Mouse (Mus musculus): Measurements from ENCODE around the gene Aig1. TPM values are rescaled to one million over a fixed set of nuclear protein-coding genes. Genes with fewer than 3 reads are reported as not detected.

Gene Aig1
- 1 to 10 TPM; 7.6 TPM for total RNA-seq (2023)

DNA sequence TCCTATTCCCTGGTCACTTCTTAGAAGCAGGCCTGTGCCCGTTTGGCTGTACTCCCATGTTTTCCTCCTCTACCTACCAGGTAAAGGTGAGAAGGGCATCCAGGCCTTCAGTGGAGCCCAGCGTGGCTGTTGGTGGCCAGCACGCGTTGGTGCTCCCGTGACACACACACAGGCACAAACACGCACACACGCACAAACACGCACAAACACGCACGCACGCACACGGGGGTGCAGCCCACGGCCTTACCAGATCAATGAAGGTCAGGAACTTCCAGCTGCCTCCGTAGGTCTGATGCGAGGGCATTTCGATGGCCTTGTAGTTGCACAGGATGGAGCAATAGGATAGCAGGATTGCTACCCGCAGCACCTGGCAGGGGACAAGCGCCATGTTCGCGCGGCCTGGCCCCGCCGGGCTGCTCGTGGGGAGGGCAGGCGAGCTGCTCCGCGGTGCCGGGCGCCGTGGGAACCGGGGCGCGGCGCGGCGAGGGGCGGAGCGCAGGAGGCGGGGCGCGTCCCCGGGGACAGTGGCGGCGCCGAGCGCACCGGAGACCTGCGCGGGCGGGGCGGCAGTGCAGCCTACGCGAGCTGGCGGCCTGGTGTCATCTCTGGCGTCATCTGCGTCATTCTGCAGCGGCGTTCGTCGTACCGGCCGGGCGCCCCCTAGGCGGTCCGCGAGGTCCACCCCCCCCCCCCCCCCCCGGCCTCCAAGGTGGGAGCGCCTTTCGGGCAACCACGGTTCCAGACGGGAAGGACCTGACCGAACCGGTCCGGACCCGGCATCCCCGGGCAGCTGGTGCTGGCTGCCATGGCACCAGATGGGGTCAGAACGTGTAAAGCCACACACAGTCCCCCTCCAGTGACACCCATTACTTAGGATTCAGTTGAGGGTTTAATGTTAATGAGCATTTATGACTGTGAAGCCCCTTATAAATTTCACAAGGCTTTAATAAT is at the start of gene Aig1:
TSS of gene Aig1 (minus strand) at position 610 of the 951 bp plus-strand sequence.

Other genes starting within 250 kb of the Aig1 start
- gene Hivep2, start 97.1 kb upstream of the Aig1 start, total RNA-seq (2023): 10 to 100 TPM; 25.2 to 25.7 TPM

All from monocyte, adult 59 days (primary cell).